Mouse (Mus musculus): ENCODE data around the gene Tpcn1. TPM values are rescaled to one million over a fixed set of nuclear protein-coding genes. Genes with fewer than 3 reads are reported as not detected.

Gene Tpcn1
- polyA plus RNA-seq, 1 experiment from 2014 or later: 21.4 TPM

DNA sequence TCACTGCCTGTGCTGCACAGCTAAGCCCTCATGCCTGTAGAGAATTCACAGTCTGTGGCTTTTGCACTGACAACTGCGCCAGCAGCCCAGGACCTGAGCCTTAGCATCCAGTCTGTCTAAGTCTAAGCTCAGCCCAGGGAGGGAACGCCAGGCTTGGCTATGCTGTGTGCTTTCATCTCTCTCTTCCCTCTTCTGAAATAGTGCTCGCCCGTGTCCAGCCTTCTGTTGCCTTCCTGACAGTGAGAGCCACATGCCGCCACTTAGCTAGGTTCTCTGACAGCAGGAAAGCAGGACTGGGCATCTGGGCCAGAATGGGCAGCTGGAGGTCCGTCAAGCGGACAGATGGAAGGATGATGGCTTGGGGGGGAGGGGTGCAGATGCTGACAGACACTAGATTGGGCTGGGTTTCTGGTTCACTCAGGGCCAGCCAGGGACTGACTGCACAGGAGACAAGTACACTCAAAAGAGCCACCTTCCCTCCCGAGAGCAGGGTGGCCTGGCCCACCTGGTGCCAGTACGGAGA is 94.5 kb downstream of the Tpcn1 start:
- Histone ChIP-seq H3K27me3 (replicated peaks; ENCODE audit: control insufficient read depth, insufficient read depth, low read length) (no peaks in the 10 kb centered on the region), H3K9me3 (ENCODE audit: control insufficient read depth, low read length) (no peaks in the 10 kb centered on the region), H3K27ac (ENCODE audit: low read length) (no peak overlapping the region), H3K4me2 (ENCODE audit: low read depth, low read length) (no peak overlapping the region), H3K4me3 (ENCODE audit: low read length) (no peak overlapping the region), H3K36me3 (ENCODE audit: control insufficient read depth, insufficient read depth, low read length) (no peaks in the 10 kb centered on the region), H3K4me1 (ENCODE audit: control insufficient read depth, insufficient read depth, low read length) (no peaks in the 10 kb centered on the region), H3K9ac (ENCODE audit: low read depth, low read length) (no peak overlapping the region)
- 88% methylated on average over 9 of the region's 9 CpGs for WGBS
- ATAC-seq: no peak

GRCm38 (mm10) chr5:120493440-120493839 is 95.0 kb downstream of the Tpcn1 start:
- ATAC-seq: no peak
- Histone ChIP-seq H3K36me3 (ENCODE audit: control insufficient read depth, insufficient read depth, low read length) (no peaks in the 10 kb centered on the region), H3K9me3 (ENCODE audit: control insufficient read depth, low read length) (no peaks in the 10 kb centered on the region), H3K4me3 (ENCODE audit: low read length) (no peak overlapping the region), H3K9ac (ENCODE audit: low read depth, low read length) (no peak overlapping the region), H3K27ac (ENCODE audit: low read length) (no peak overlapping the region), H3K4me2 (ENCODE audit: low read depth, low read length) (no peak overlapping the region), H3K4me1 (ENCODE audit: control insufficient read depth, insufficient read depth, low read length) (no peaks in the 10 kb centered on the region), H3K27me3 (replicated peaks; ENCODE audit: control insufficient read depth, insufficient read depth, low read length) (no peaks in the 10 kb centered on the region)
- 91% methylated on average over 6 of the region's 6 CpGs for WGBS

DNA sequence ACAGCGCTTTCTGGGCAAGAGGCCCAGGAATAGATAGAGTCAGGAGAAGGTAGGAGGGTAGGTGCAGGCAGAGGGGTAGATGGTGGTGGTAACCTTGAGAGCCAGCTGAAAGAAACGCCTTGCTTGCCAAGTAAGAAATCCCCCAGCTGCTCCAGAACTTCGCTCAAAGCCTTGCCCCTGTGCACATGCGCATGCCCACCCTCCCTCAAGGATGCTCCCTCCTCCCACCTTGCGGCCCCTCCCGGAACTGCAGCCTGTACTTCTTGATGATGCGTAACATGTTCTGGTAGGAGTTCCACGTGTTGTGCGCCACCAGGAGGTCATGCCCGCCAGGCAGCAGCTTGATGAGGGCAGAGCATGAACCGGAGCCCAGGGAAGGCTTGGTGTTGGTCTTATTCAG is 96.0 kb downstream of the Tpcn1 start:
- H3K27ac ChIP-seq (ENCODE audit: low read length): no peak overlapping the region
- no peak overlapping the region for H3K4me2 ChIP-seq (ENCODE audit: low read depth, low read length)
- H3K4me1 ChIP-seq (ENCODE audit: control insufficient read depth, insufficient read depth, low read length): no peaks in the 10 kb centered on the region
- no peak overlapping the region for H3K9ac ChIP-seq (ENCODE audit: low read depth, low read length)
- no peak for ATAC-seq
- H3K36me3 ChIP-seq (ENCODE audit: control insufficient read depth, insufficient read depth, low read length): no peaks in the 10 kb centered on the region
- no peaks in the 10 kb centered on the region for H3K9me3 ChIP-seq (ENCODE audit: control insufficient read depth, low read length)
- no peaks in the 10 kb centered on the region for H3K27me3 ChIP-seq (replicated peaks; ENCODE audit: control insufficient read depth, insufficient read depth, low read length)
- 70% methylated on average over 11 of the region's 11 CpGs for WGBS
- no peak overlapping the region for H3K4me3 ChIP-seq (ENCODE audit: low read length)

- 73% methylated on average over 8 of the region's 8 CpGs for WGBS
- H3K4me3 ChIP-seq (ENCODE audit: low read length): no peak overlapping the region
- H3K4me1 ChIP-seq (ENCODE audit: control insufficient read depth, insufficient read depth, low read length): no peaks in the 10 kb centered on the region
- no peaks in the 10 kb centered on the region for H3K9me3 ChIP-seq (ENCODE audit: control insufficient read depth, low read length)
- H3K27me3 ChIP-seq (replicated peaks; ENCODE audit: control insufficient read depth, insufficient read depth, low read length): no peaks in the 10 kb centered on the region
- no peak overlapping the region for H3K27ac ChIP-seq (ENCODE audit: low read length)
- H3K9ac ChIP-seq (ENCODE audit: low read depth, low read length): no peak overlapping the region
- no peak for ATAC-seq
- H3K36me3 ChIP-seq (ENCODE audit: control insufficient read depth, insufficient read depth, low read length): peaks cover 10% of the 10 kb centered on the region; the same call in 1 of the 2 replicates
- no peak overlapping the region for H3K4me2 ChIP-seq (ENCODE audit: low read depth, low read length)
Observed at GRCm38 (mm10) chr5:120490679-120491192, 97.7 kb downstream of the Tpcn1 start.

DNA sequence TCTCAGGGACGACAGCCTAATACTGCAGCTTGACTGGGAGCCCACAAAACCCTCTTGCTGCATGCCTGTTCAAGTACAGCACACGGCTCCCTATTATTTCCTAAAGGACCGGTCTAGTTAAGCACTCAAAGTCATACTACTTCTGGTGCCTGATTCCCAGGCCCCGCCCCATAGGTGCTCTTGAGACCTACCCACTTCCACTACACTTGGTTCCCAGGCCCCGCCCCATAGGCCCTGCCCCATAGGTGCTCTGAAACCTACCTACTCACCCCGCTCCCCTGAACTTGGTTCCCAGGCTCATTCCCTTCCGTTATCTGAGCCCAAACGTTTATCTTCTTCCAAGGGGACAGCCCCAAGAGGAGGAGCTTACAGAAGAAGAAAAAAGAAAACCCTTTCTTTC is 100.6 kb downstream of the Tpcn1 start:
- H3K9me3 ChIP-seq (ENCODE audit: control insufficient read depth, low read length): no peaks in the 10 kb centered on the region
- 79% methylated on average over 8 of the region's 8 CpGs for WGBS
- no peak for ATAC-seq

More for the DNA sequence above, 100.6 kb downstream of the Tpcn1 start:
- H3K4me1 ChIP-seq (ENCODE audit: control insufficient read depth, insufficient read depth, low read length): no peaks in the 10 kb centered on the region
- no peak overlapping the region for H3K4me2 ChIP-seq (ENCODE audit: low read depth, low read length)
- no peak overlapping the region for H3K9ac ChIP-seq (ENCODE audit: low read depth, low read length)
- no peak overlapping the region for H3K27ac ChIP-seq (ENCODE audit: low read length)
- peaks cover 13% of the 10 kb centered on the region for H3K36me3 ChIP-seq (ENCODE audit: control insufficient read depth, insufficient read depth, low read length)
- H3K27me3 ChIP-seq (replicated peaks; ENCODE audit: control insufficient read depth, insufficient read depth, low read length): no peaks in the 10 kb centered on the region
- no peak overlapping the region for H3K4me3 ChIP-seq (ENCODE audit: low read length)

Other genes starting within 250 kb of the Tpcn1 start
- gene Lhx5, start 157.0 kb downstream of the Tpcn1 start, polyA plus RNA-seq (2015; fragmentation: Nextera tagmentation; extraction: Ambion mirVana): not detected in 2 replicates
- 19.9 and 20.2 TPM in 2 replicates for gene Sdsl, start 115.9 kb downstream of the Tpcn1 start, polyA plus RNA-seq (2015; fragmentation: Nextera tagmentation; extraction: Ambion mirVana)
- 0.18 and 0.37 TPM in 2 replicates for gene Sds, start 112.1 kb downstream of the Tpcn1 start, polyA plus RNA-seq (2015; fragmentation: Nextera tagmentation; extraction: Ambion mirVana)
- gene Plbd2, start 85.0 kb downstream of the Tpcn1 start, polyA plus RNA-seq (2015; fragmentation: Nextera tagmentation; extraction: Ambion mirVana): 43.9 and 46.9 TPM in 2 replicates
- 6.9 and 7.6 TPM in 2 replicates for gene Slc8b1, start 77.5 kb downstream of the Tpcn1 start, polyA plus RNA-seq (2015; fragmentation: Nextera tagmentation; extraction: Ambion mirVana)
- 0.17 and 0.27 TPM in 2 replicates for gene Iqcd, start 343 bp upstream of the Tpcn1 start, polyA plus RNA-seq (2015; fragmentation: Nextera tagmentation; extraction: Ambion mirVana)
- 12.7 and 12.8 TPM in 2 replicates for gene Rita1, start 23.9 kb upstream of the Tpcn1 start, polyA plus RNA-seq (2015; fragmentation: Nextera tagmentation; extraction: Ambion mirVana)
- 50.8 and 51.4 TPM in 2 replicates for gene Ddx54, start 24.1 kb upstream of the Tpcn1 start, polyA plus RNA-seq (2015; fragmentation: Nextera tagmentation; extraction: Ambion mirVana)
- 0.24 TPM in 1 of 2 replicates, not detected in the other for gene Cfap73, start 45.6 kb upstream of the Tpcn1 start, polyA plus RNA-seq (2015; fragmentation: Nextera tagmentation; extraction: Ambion mirVana)
- gene Rasal1, start 60.1 kb upstream of the Tpcn1 start, polyA plus RNA-seq (2015; fragmentation: Nextera tagmentation; extraction: Ambion mirVana): 1.8 and 1.9 TPM in 2 replicates
- gene Dtx1, start 123.3 kb upstream of the Tpcn1 start, polyA plus RNA-seq (2015; fragmentation: Nextera tagmentation; extraction: Ambion mirVana): 2.2 and 3.0 TPM in 2 replicates
- gene Oas2, start 161.2 kb upstream of the Tpcn1 start, polyA plus RNA-seq (2015; fragmentation: Nextera tagmentation; extraction: Ambion mirVana): 0.23 and 0.29 TPM in 2 replicates
- 0.18 and 0.20 TPM in 2 replicates for gene Oas3, start 189.0 kb upstream of the Tpcn1 start, polyA plus RNA-seq (2015; fragmentation: Nextera tagmentation; extraction: Ambion mirVana)
- gene Oas1e, start 206.9 kb upstream of the Tpcn1 start, polyA plus RNA-seq (2015; fragmentation: Nextera tagmentation; extraction: Ambion mirVana): not detected in 2 replicates
- gene Oas1c, start 223.8 kb upstream of the Tpcn1 start, polyA plus RNA-seq (2015; fragmentation: Nextera tagmentation; extraction: Ambion mirVana): 0.58 and 1.1 TPM in 2 replicates

Data from intestine, embryonic 16.5 days (tissue).